Mouse (Mus musculus): ENCODE measurements around the gene Rgsl1.
A peak's percentile ranks its signal among the peaks of the same experiment; 100 is the strongest.
"Not testable (repeated sequence)": the region's sequence is repeated elsewhere in the genome, so short reads cannot be mapped to it uniquely, and the experiment has no call there.

The Rgsl1 gene

DNA sequence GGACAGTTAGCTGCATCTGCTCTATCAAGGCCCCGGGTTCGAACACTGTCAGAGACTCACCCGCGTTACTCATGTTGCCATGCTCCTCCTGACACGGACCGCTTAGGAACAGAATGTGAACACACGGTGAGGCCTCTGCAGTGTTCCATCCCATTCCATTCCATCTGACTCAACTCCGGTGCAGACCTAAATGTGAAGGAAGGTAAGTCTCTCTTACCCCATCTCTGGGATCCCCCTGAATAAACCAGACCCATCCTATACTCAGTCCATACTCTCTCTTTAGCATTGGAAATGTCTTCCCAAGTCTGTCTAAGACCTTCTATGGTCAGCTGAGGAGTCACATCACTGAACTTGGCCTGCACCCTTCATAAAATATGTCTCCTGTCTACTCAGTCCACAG, at the start of gene Rgsl1:
Gene Rgsl1 (minus strand): TSS at position 101 of the 400 bp plus-strand sequence.
- DNase-seq: no peak

DNA sequence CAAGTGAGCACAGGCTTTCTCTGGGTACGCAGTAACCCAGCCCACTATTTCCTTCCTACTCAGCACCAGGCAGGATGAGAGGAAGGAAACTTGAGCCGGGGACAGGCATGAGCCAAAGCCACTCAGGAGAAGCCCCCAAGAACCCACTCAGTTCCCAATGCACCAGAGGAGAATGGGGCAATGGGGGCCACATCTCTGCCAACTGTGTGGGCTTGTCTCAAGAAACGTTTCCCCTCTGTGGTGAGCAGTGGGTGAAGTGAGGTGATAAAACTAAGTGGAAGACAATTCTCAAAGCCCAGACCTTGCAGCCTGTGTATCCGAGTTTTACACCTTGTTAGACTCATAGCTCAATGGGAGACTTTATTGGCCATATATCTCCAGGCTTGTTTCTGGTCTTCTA, 47.5 kb upstream of the Rgsl1 start, which contains the start of gene Teddm1a:
Gene Teddm1a (plus strand): TSS at position 301 of the 400 bp plus-strand sequence.
- DNase-seq: no peak

DNA sequence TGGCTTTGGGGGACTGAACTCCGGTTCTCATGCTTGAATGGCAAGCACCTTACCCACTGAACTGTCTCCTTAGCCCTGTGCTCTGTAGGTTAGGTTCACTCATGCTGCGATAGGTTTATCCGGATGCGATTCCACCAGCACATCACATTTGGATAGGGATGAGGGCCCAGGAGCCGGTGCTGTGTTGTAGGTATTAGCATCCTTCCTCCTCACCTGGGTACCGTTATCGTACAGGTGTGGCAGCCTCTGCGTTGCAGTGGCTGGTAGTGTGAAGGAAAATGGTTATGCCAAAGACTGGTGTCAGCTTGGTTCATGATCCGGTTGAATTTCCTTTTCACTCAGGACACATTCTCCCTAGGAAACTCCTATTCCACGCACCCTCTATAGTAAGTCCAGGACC, 46.2 kb upstream of the Rgsl1 start:
- no peak for DNase-seq

DNA sequence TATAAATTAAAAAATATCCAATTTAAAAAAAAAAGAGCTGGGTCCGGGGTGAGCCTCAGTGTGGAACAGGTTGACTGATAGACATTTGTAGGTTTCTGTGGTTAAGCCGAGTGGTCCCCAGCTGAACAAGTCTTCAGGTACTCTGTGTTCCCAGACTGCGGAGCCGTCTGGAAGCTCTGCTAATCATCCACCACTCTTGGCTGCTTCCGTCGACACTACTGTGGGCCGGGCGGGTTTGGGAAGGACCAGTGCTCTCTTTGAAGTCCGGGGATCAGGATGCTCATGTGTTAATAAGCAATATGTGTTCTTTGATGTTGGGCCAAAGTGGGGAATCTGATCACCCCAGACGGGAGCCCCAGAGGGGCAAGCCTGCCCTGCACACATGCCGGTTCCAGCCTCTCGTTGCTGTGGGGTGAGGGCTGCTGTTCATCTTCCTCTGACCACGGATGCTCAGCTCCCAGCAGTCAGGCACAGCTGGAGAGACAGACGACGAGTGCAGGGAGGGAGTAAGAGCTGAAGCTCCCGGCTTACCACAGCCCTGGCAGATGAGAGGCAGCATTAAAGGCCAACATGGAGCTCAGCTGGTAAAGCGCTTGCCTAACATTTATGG, 42.2 kb upstream of the Rgsl1 start:
- no peak for DNase-seq

DNA sequence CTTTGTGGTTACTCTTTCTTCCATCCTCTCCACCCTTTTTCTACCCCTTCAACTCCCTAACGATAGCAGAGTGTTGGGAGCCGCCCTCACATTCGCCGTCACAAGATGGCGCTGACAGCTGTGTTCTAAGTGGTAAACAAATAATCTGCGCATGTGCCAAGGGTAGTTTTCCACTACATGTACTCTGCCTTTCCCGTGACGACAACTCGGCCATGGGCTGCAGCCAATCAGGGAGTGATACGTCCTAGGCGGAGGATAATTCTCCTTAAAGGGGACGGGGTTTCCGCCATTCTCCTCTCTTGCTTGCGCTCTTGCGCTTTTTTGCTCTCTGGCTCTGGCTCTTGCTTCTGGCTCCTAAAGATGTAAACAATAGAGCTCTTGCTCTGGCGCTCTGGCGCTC, 36.4 kb upstream of the Rgsl1 start:
- DNase-seq: not testable (repeated sequence)

DNA sequence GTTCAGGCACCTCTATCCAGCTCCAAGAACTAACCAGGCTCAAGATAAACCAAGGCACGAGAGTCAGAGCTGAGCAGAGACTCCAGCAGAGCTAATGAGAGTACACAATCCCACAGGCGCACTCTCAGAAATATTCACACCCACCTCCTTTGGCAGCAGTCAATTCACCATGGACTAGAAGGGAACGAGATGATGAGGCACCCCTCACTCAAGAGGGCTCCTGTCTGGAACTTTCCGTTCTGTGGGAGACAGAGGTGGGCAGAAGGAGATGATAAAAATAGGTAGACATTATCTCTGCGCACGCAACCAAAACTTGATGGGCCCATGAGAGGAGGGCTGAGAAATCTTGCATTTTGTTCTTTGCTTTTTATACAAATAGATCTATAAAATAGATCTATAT, 30.1 kb upstream of the Rgsl1 start, which contains the start of gene Teddm1b:
Gene Teddm1b (plus strand): TSS at position 301 of the 400 bp plus-strand sequence.
- DNase-seq: no peak

DNA sequence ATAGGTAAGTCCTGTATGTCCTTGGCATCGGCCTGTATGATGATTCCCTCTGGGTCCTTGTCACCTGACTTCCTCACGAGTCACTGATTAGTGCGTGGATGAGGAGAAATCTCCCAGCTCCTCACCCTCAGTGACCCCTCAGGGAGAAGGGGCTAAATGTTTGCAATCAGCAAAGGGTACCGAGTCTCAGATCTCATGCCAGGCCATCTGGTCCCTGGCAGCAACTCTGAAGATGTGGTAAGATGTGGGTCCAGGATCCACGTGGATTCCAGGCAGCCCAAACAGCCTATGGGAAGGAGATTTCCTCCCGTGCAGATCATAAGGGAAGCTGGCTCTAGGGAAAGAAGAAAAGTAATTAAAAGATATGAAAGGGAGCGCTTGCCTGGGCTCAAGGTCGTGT, 12.0 kb upstream of the Rgsl1 start:
- no peak for DNase-seq

DNA sequence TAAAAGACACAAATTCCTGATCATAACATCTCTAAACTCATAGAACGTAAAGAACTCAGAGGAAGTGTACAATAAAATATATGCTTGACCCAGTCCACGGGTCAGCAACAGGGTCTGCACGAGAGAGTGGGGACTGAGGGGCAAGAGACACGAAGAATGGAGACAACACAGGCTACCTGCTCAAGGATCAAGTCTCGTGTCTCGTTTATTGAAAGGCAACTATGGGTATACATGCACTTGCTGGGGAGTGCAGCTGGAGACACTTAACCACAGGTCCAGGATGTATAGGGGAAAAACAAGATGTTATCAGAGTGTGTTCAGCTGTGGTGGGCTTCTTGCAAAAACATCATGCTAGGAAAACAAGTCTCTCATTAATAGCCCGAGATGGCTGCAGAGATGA, 8.8 kb upstream of the Rgsl1 start:
- DNase-seq: not testable (repeated sequence)

DNA sequence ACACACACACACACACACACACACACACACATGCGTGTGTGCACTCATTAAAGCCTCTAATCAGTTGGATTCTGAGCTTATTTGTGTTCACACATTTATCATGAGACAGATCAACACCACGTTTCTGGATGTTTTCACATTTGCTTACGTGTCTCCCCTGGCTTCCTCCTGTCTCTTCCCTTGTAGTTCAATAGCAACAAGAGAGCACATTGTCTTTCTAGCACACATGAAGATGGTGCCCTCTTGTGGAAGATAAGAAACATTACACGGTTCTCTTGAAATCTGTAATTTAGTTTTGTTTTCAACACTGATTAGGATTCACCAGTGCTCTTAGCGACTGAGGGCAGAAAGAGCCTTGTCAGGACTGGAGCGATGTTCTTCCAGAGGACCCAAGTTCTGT, 2.9 kb upstream of the Rgsl1 start:
- DNase-seq: no peak

DNA sequence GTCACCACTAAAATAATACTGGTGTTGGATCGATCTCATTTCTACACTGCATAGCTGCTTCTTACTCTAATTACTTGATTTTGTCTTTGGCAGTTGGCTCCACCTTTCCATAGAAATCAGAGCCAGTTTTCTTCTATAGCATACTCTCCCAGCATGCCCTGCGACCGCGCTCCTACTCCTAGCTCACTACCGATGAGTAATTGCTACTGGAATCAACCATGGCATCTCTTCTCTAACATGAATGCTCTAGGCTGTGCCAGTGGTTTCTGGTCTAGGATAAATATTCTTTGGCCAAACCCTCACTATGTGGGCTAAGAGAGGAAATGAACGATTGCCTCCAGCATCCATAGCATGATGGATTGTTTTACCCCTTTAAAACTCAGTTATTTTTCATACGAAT, 2.5 kb upstream of the Rgsl1 start:
- DNase-seq: no peak

DNA sequence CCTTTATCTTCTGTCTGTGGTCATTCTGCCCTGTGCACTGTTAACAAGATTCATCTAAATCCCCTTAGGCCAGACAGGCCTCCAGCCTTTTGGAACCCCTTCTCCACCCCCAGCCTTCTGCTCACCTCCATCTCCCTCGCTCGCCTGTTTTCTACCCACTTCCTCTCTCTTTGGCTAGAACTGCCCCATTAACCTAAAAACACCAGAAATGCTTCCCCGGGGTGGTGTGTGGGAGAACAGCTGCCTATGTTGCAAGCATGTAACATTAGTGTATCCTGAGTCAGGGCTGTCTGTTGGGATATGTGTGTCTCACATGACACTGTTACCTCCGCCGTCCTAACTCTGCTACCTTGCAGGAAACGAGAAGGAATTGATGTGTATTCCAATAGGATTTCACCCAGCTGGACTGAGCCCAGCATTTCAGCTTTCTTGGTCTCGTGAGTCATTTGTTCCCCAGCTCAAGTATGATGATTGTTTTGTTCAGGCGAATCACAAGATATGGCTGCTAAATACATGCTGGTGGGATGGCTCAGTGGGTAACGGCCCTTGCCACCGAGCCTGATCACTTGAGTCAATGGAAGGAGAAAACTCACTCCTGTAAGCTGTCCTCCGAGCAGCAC, 1.7 kb downstream of the Rgsl1 start:
- DNase-seq: no peak

DNA sequence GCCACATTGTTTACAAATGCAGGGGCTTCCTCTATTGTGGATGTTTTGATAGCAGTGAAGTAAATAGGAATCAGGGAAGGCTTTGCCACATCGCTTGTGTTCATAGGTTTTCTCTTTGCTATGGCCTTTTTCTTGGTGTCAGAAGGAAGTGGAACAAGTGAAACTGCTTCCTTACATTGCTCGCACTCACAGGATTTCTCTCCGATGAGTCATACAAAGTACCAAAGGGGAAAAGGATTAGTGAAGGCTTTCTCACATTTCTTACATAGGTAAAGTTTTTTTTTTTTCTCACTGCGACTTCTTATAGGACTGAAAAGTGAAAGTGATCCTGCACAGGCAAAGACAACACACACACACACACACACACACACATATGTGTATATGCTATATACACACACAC, 7.9 kb downstream of the Rgsl1 start:
- DNase-seq: no peak

DNA sequence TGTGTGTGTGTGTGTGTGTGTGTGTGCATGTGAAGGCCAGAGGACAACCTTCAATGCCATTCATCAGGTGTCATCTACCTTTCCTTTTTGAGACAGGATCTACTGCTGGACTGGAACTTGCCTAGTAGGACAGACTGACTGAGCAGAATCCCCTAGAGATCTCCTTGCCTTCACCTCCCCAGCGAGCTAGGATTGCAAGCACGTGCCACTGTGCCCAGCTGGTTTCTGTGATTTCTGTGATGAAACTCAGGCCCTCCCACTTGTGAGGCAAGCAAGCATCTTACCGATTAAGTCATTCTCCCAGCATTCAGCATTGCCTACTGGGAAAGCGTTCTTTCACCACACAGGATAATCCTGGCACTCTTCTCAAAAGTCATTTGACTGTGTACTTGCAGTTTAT, 13.2 kb downstream of the Rgsl1 start:
- DNase-seq: no peak

DNA sequence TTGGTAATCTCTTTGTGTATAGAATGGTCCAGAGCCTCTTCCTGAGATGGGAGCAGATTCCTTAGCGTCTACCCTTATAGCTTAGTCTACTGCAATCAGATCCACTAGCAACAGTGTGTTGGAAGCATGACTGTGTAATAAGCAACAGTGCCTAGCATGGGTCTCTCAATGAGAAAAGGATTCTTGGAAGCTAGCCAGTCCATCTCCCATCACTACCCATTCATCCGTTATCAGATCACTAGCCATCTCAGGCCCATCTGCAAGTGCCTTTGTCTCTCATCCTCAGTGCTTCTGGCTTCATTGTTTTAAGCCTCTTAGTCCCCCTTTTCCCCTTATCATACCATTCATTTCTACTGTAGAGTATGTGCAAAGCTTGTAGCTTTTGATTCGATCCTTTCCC, 23.7 kb downstream of the Rgsl1 start:
- no peak for DNase-seq

DNA sequence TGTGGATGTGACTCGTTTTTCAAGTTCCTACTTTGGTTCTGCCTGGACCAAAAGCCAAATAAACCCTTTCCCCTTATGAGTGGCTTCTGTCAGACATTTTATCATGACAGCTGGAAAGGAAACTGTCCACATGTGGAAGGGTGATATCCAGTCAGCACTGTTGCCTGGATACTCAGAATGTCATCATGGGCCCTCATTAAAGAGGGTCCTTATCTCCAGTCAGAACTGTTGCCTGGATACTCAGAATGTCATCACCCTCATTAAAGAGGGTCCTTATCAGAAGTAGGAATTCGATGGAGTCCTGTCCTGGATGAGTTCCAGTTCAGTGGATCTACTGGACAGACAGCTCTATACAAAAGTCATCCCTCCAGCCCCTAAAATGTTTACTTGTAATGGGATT, 29.7 kb downstream of the Rgsl1 start:
- DNase-seq: no peak

DNA sequence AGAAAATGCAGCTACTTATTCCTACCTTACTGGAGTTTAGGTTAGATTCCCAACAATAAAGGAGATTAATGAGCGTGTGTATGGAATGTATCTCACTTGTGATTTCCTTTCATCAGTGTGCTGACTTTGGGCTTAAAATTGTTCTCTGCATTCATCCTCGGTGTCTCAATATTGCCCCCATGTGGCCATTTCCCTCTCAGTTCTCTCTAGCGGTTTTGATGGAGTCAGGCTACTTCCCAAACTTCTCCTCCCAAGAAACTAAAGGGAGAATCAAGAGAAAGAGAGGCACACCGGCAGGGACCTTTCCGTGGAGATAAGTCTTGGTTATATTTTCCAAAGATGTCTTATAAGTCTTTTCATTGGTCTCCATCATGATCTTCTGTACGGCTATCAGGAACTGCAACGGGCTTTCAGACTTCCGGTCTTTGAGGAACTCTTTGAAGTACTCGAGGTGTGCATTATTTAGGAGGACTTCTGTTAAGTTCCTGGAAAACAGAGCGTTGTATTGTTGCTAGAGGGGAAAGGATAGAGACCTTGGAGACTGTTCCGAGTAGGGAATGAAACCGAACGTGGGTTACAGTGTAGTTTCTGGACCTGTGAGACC, 36.5 kb downstream of the Rgsl1 start:
- peak; percentile 16 for DNase-seq

DNA sequence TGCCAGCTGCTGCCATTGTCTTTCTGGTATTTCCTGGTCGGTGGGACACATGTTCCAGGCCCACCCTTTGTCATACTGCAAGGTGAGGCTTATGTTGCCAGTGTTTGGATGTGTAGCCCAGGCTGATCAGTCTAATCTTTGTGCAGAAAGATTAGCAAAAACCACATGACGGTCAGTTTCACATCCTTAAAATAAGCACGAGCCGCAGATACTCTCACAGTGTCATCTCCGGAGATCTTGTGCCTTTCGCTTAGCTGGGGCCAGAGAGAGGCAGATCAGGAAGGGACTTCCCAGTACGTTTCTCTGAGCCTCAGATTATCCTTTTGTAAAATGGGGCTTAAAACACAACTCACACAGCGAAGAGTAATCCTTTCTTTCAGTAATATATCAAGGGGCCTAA, 40.4 kb downstream of the Rgsl1 start:
- DNase-seq: no peak

DNA sequence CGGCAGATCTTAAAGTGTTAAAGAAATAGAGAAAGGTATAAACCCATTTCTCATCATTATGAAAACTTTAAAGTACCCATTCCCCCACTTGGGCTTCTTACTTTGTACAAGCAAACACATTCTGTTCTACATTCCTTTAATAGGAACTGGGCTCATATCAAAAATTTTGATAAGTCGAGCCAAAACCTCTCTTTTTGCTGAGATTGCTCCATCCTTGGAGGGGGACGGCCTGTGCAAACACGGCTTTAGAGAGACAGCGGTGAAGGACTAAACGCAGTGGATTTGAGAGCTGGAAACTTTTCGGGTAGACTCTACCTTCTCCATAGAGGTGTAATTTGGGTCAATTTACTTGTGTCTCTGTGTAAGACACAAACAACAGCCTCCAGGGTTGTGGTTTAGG, 41.3 kb downstream of the Rgsl1 start:
- DNase-seq: no peak

DNA sequence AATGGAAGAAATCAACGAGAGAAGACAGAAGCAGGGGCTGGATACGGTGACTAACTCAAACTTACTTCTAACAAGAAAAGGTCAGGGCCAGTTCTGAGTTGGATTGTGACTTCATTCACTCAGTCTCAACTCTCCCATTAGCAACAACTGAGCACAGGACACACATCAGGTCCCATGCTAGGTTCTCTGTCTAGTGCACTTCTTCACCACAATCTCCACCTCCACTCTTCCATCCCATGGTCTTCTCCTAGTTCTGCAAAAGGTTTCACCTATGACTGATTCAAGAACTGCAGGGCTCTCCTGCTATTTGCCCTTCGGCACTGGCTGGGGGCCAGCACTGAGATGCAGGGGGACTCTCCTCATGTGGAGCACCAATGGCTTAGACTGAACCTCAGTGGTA, 49.7 kb downstream of the Rgsl1 start:
- no peak for DNase-seq

DNA sequence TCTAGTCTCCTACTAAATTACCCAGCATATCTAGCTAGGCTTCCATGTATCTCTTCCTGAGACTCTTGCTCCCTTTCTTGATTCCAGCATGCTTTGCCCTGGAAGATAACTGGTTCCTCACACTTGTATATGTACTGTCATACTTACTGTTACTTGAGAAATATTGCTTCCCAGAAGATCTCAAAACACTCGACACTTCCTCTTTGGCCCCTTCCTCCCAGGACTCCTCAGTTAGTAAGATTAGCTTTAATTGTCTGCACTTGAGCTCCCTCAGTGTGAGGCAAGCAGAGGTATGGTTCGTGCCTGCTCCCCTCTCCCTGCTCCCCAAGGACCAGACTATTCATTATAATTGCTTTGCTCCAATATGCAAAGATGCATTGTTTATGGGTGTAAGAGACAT, 53.2 kb downstream of the Rgsl1 start:
- DNase-seq: no peak

DNA sequence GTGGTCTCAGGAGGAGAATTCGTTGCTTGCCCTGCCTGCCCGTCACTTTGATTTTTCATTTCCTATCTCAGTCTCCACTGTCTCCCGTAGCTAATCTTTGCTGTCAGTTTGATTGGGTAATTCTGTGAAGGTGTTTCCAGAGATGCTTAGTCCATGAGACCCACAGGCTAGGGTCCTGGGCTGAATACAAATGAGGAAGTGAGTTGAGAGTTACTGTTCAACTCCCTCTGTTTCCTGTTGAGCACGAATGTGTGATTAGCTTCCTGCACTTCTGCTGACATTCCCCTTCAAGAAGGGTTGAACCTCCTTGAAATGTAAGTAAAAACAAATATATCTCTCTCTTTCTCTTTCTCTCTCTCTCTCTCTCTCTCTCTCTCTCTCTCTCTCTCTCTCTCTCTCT, 58.3 kb downstream of the Rgsl1 start:
- DNase-seq: no peak

DNA sequence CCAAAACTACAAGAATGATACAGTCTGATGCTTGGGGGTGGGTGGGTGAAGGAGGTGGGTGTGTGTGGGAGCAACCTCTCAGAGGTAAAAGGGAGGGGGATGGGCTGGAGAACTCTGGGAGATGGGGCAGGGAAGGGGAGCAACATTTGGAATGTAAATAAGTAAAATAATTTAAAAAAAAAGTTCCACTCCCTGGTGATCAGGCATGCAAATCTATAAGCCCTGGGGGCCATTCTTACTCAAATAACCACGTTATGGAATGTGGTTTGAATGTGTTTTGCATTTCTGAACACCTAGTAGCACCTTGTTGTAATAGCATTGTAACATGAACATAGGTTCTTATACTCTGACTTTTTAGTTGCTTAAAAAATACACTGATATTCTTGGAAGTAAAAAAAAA, 60.6 kb downstream of the Rgsl1 start:
- no peak for DNase-seq

DNA sequence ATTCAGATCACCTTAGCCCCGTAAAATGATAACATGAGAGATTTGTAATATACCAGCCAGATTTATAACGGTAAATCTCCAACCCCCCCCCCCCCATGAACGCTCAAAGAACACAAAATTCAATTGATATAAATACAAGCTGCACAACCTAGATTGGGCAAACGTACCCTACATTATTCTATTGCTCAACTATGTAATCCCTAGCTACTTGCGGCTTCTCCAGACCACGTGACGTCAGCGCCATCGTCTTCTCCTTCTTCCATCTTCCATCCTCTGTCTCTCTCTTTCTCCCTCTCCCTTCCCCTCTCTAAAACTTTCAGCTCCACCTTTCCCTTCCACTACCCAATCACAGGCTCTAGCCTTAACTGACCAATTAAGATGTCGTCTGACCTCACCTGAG, 65.7 kb downstream of the Rgsl1 start:
- no peak for DNase-seq

DNA sequence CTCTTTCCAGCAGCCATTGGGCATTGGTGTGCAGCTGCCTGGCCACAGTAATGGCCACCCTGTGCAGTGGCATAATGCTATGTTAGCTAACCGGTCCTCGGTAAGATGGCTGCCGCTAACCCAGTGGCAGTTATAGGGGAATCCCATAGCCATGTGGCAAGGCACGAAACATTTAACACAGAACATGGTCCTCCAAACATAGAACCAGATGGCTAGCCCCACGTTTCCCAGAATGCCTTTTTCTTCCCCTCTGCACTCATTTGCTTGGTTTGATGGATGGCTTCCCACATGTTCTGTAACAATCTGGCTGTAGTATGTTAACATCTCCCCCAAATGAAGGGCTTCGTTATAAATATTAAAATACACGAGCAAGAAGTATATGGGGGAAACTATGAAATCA, 67.7 kb downstream of the Rgsl1 start:
- DNase-seq: no peak

DNA sequence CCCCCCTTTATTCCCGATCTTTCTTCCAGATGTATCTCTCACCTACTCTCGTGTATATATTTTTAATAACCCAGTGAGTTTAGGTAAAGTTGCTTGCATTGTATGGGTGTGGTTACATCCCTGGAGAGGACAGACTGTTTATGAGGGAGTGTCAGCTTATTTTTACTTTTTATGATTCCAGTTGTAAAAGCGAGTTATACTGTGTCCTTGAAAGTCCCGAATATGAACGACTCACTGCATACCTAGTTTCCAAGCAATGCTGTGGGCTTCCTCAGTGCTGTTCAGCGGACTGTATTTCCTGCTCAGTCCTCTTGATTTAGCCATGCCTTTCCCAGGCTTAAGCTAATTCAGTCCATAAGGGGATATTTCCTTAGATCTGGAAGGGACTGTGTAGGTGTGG, 68.8 kb downstream of the Rgsl1 start:
- no peak for DNase-seq
